Mouse (Mus musculus): ENCODE measurements around the gene Olfr93.

DNA sequence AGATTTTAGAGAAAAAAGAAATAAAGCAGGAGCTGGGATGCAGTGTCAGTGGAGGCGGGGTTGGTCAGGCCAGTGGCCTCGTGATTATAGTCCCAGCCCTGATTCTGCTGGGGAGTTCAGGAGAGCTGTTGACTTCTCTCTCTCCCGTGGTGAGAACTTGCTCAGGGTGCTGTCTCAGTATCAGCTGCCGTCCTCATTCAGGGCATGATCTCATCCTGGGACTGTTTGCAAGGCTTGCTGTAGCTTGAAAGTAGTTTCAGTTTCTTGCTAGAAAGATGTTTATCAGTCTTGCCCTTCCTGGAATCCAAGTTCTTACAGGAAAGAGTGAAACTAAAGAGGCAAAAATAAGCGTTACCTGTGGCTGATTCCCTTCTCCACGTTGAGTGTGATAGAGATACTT lies 24.2 kb upstream of the Olfr93 start:
- TF ChIP-seq CTCF (IDR thresholded peaks at IDR 0.05; ENCODE audit: extremely low read depth, insufficient read length, insufficient replicate concordance, low read depth, low read length) (no peak), POLR2A (IDR thresholded peaks at IDR 0.05; ENCODE audit: low read depth, low read length) (no peak)
